Mouse (Mus musculus) adrenal gland, postnatal 0 days (tissue): ENCODE data around the gene Nfya. TPM values are rescaled to one million over a fixed set of nuclear protein-coding genes. Genes with fewer than 3 reads are reported as not detected.

Experiments used
- polyA plus RNA-seq: library from polyadenylated mRNA; unstranded; fragments of >200 nt; fragmentation: Nextera tagmentation; extraction: Ambion mirVana; gene quantifications from 2 replicates; pipeline ENCODE4 v1.2.1, GENCODE M21; 2015

Gene Nfya
- polyA plus RNA-seq: 3.6 TPM in 2 replicates

DNA sequence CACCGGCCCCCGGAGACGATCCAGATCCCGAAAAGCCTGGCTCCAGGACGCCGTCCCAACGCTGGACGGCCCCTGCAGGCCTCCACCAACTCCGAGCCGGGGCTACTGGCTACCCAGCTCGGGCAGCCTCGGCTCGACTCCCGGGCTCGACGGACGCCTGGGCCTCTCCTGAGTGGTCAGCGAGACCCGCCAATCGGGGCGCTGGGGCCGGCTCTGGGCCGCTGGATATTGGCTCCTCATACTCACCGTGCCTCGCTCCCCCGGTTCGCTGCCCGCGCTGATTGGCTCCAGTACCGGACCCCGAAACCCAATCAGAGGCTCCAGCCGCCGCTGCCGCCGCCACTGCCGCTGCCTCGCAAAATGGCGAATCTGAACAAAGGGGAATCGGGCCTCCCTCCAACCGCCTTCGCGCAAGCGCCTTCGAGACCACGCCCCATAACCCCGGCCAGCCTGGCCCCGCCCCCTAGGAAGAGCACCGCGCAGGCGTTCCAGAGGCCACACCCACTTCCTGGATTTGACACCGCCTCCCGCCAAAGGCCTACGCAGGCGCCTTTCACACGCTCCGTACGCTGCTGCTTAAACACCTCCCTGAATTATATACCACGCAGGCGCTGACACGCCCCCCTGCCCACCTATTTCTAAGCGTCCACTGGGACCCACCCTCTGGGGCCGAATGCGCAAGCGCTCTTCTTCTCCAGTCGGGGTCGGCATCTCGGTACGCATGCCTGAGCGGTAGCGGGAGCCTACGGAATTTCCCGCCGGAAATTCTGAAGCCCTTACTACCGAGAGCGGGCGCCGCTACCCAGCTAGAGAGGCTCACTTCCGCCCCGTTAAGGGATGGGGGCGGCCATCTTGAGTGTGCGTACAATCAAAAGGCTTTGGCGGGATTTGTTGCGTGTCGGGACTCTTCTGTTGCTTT, at the start of gene Nfya, which contains the start of gene Oard1:
TSS of gene Nfya (minus strand) at position 527 of the 919 bp plus-strand sequence.
TSS of gene Oard1 (plus strand) at position 635 of the 919 bp plus-strand sequence.

DNA sequence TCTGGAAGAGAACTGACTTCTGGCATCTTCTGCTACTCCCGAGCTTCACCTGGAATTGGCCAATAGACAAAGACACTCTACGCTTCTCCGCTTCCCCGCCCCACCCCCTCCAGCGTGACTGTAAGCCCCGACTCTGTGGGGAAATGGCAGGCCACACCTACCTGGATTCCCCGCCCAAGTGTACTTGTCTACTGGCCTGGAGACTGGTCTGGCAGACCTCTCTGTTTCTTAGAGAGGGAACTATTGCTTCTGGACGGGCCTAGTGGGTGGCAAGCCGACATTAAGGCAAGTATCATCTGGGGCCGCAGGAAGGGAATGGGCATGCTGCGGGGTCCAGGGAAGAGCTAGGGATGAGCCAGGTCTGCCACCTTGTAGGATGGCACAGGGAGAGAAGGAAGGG, 45.0 kb upstream of the Nfya start, which contains the start of gene Unc5cl:
TSS of gene Unc5cl (plus strand) at position 214 of the 400 bp plus-strand sequence.

DNA sequence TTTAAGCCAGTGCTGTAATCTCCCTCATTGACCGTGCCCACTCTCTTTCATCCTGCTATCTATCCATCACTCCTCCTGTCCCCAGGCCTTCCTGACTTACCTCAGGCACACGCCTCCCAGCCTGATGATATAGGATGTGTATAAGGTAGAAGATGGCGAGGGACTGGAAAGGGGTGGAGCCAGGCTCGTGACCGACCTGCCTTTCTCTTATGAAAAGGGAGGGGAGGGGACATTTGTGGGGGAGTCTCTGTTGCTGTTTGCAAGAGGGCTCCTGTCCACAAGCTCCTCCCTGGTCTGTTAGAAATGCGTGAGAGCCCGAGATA, 41.6 kb upstream of the Nfya start, which contains the start of gene Tspo2:
TSS of gene Tspo2 (minus strand) at position 170 of the 323 bp plus-strand sequence.

GRCm38 (mm10) chr17:48432158-48432980, 22.7 kb upstream of the Nfya start, which contains the start of gene Apobec2:
Gene Apobec2 (minus strand): TSS chr17:48432930.

GRCm38 (mm10) chr17:48359616-48360015, 50.1 kb downstream of the Nfya start, which contains the start of gene Treml1:
Gene Treml1 (plus strand): TSS chr17:48359916.

DNA sequence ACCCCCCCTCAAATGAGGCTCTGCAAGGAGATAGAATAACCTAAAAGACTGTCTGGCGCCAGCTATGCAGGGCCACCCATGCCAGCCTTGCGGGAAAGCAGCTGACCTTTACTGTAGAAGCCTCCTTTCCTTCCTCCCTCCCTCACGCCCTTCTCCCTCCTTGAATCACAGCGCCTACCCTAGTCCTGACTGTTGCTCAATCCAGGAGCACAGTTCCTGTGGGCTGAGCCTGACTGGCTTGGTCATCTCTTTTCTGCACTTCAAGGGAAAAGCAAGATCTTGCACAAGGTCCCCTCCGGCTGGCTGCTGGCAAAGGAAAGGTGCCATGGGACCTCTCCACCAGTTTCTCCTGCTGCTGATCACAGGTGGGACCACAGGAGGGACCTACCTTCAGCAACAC, 63.5 kb downstream of the Nfya start, which contains the start of gene Trem2:
TSS of gene Trem2 (plus strand) at position 171 of the 400 bp plus-strand sequence.

Other genes starting within 250 kb of the Nfya start
- gene A530064D06Rik, start 242.6 kb downstream of the Nfya start, polyA plus RNA-seq: 0.72 and 1.1 TPM in 2 replicates
- 0.28 and 0.33 TPM in 2 replicates for gene Trem1, start 177.1 kb downstream of the Nfya start, polyA plus RNA-seq
- 0.38 and 0.46 TPM in 2 replicates for gene Trem3, start 162.1 kb downstream of the Nfya start, polyA plus RNA-seq
- 1.1 and 1.4 TPM in 2 replicates for gene Treml4, start 145.6 kb downstream of the Nfya start, polyA plus RNA-seq
- gene Treml2, start 110.4 kb downstream of the Nfya start, polyA plus RNA-seq: 0.06 and 0.39 TPM in 2 replicates
- gene B430306N03Rik, start 93.8 kb downstream of the Nfya start, polyA plus RNA-seq: 0.82 and 0.83 TPM in 2 replicates
- gene Trem2, start 63.5 kb downstream of the Nfya start, polyA plus RNA-seq: 11.2 and 11.9 TPM in 2 replicates
- gene Treml1, start 50.0 kb downstream of the Nfya start, polyA plus RNA-seq: 0.68 and 0.82 TPM in 2 replicates
- gene Oard1, start 108 bp upstream of the Nfya start, polyA plus RNA-seq: 62.8 and 63.9 TPM in 2 replicates
- gene Apobec2, start 23.0 kb upstream of the Nfya start, polyA plus RNA-seq: 0.85 and 4.3 TPM in 2 replicates
- 4.0 and 5.0 TPM in 2 replicates for gene Tspo2, start 41.6 kb upstream of the Nfya start, polyA plus RNA-seq
- gene Unc5cl, start 45.0 kb upstream of the Nfya start, polyA plus RNA-seq: 0.12 TPM in 1 of 2 replicates, not detected in the other